Mouse (Mus musculus): ENCODE data around the gene Anapc15-ps. TPM values are rescaled to one million over a fixed set of nuclear protein-coding genes. Genes with fewer than 3 reads are reported as not detected.
"Not testable (repeated sequence)": the region's sequence is repeated elsewhere in the genome, so short reads cannot be mapped to it uniquely, and the experiment has no call there.

Gene Anapc15-ps
- total RNA-seq, 2 experiments from 2014 or later: not detected

GRCm38 (mm10) chr10:95667371-95668030 lies 5.8 kb downstream of the Anapc15-ps start:
- no peak for DNase-seq

- DNase-seq: no peak
Observed at GRCm38 (mm10) chr10:95666791-95667190, 6.5 kb downstream of the Anapc15-ps start.

GRCm38 (mm10) chr10:95665426-95665990 lies 7.7 kb downstream of the Anapc15-ps start:
- DNase-seq: no peak

GRCm38 (mm10) chr10:95664613-95665012 lies 8.6 kb downstream of the Anapc15-ps start:
- no peak for DNase-seq

GRCm38 (mm10) chr10:95660356-95660755 lies 12.9 kb downstream of the Anapc15-ps start:
- no peak for DNase-seq

GRCm38 (mm10) chr10:95659471-95660150 lies 13.6 kb downstream of the Anapc15-ps start:
- no peak for DNase-seq

- no peak for DNase-seq
Observed at GRCm38 (mm10) chr10:95658836-95659343, 14.4 kb downstream of the Anapc15-ps start.

GRCm38 (mm10) chr10:95656236-95657225 lies 16.7 kb downstream of the Anapc15-ps start:
- DNase-seq: no peak

- no peak for DNase-seq
Observed at GRCm38 (mm10) chr10:95652131-95652530, 21.1 kb downstream of the Anapc15-ps start.

- DNase-seq: no peak
Observed at GRCm38 (mm10) chr10:95648326-95648888, 24.8 kb downstream of the Anapc15-ps start.

- DNase-seq: no peak
Observed at GRCm38 (mm10) chr10:95647128-95647527, 26.1 kb downstream of the Anapc15-ps start.

GRCm38 (mm10) chr10:95646576-95646975 lies 26.7 kb downstream of the Anapc15-ps start:
- no peak for DNase-seq

GRCm38 (mm10) chr10:95643696-95644360 lies 29.4 kb downstream of the Anapc15-ps start:
- no peak for DNase-seq

GRCm38 (mm10) chr10:95643042-95643441 lies 30.2 kb downstream of the Anapc15-ps start:
- no peak for DNase-seq

GRCm38 (mm10) chr10:95641335-95641734 lies 31.9 kb downstream of the Anapc15-ps start:
- no peak for DNase-seq

GRCm38 (mm10) chr10:95639429-95639828 lies 33.8 kb downstream of the Anapc15-ps start:
- no peak for DNase-seq

GRCm38 (mm10) chr10:95634751-95635150 lies 38.5 kb downstream of the Anapc15-ps start:
- no peak for DNase-seq

- no peak for DNase-seq
Observed at GRCm38 (mm10) chr10:95634261-95634660, 39.0 kb downstream of the Anapc15-ps start.

- DNase-seq: no peak
Observed at GRCm38 (mm10) chr10:95631568-95631967, 41.7 kb downstream of the Anapc15-ps start.

- DNase-seq: no peak
Observed at GRCm38 (mm10) chr10:95630726-95631345, 42.4 kb downstream of the Anapc15-ps start.

- DNase-seq: not testable (repeated sequence)
Observed at GRCm38 (mm10) chr10:95630166-95630565, 43.1 kb downstream of the Anapc15-ps start.
